Mouse (Mus musculus) embryonic facial prominence, embryonic 11.5 days (tissue): ENCODE data around the gene Exosc3. TPM values are rescaled to one million over a fixed set of nuclear protein-coding genes. Genes with fewer than 3 reads are reported as not detected.

Experiments
- ATAC-seq: fragments of 200-750 bp; cut with Nextera tagmentation; replicated peaks from 2 replicates; pipeline ENCODE4 v1.8.0; 2017; ENCODE audit warnings: low read depth; ENCODE audit not compliant: insufficient number of reproducible peaks, low FRiP score, low TSS enrichment
- DNase-seq: peaks from one replicate; pipeline ENCODE4 v3.0.0-alpha.2; 2015; ENCODE audit warnings: low spot score
- H3K27ac ChIP-seq: fragments of 300-500 bp; sonication (generic); replicated peaks from 2 replicates; pipeline ENCODE4 v1.5.1; 2014; ENCODE audit warnings: mild to moderate bottlenecking, low read depth, low read length, control low read depth
- H3K27me3 ChIP-seq: fragments of 300-500 bp; sonication (generic); 2 replicates; pipeline ENCODE4 v1.6.1; 2014; ENCODE audit warnings: mild to moderate bottlenecking, low read length, moderate library complexity, mixed read lengths; ENCODE audit not compliant: control insufficient read depth, insufficient read depth
- H3K36me3 ChIP-seq: fragments of 300-500 bp; sonication (generic); replicated peaks from 2 replicates; pipeline ENCODE4 v1.6.1; 2014; ENCODE audit warnings: low read depth, mild to moderate bottlenecking, low read length, moderate library complexity, mixed read lengths; ENCODE audit not compliant: control insufficient read depth, insufficient read depth
- H3K4me1 ChIP-seq: fragments of 300-500 bp; sonication (generic); 2 replicates; pipeline ENCODE4 v1.6.1; 2014; ENCODE audit warnings: low read length, mixed read lengths; ENCODE audit not compliant: control insufficient read depth, insufficient read depth
- H3K4me2 ChIP-seq: fragments of 300-500 bp; sonication (generic); 2 replicates; pipeline ENCODE4 v1.6.1; 2014; ENCODE audit warnings: low read depth, mild to moderate bottlenecking, control low read depth, low read length, moderate library complexity
- H3K4me3 ChIP-seq: fragments of 300-500 bp; sonication (generic); 2 replicates; pipeline ENCODE4 v1.5.1; 2014; ENCODE audit warnings: low read depth, low read length, control low read depth
- H3K9ac ChIP-seq: fragments of 300-500 bp; sonication (generic); replicated peaks from 2 replicates; pipeline ENCODE4 v1.6.1; 2014; ENCODE audit warnings: mild to moderate bottlenecking, control low read depth, low read length
- H3K9me3 ChIP-seq: fragments of 300-500 bp; sonication (generic); replicated peaks from 2 replicates; pipeline ENCODE4 v1.6.1; 2016; ENCODE audit warnings: mild to moderate bottlenecking, low read length, inconsistent platforms, mixed read lengths; ENCODE audit not compliant: control insufficient read depth
- WGBS: fragments of 180-500 bp; shearing (Covaris S2); extraction: QIAGEN DNeasy Blood & Tissue Kit; methylation state at CpG from one replicate; pipeline ENCODE4 v1.1.7; 2014; 5-methylcytosine and 5-hydroxymethylcytosine counted together
- polyA plus RNA-seq: library from polyadenylated mRNA; unstranded; fragments of >200 nt; fragmentation: Nextera tagmentation; extraction: Ambion mirVana; gene quantifications from 2 replicates; pipeline ENCODE4 v1.2.1, GENCODE M21; 2014

The Exosc3 gene
- polyA plus RNA-seq, 1 experiment from 2014 or later: 100 TPM

DNA sequence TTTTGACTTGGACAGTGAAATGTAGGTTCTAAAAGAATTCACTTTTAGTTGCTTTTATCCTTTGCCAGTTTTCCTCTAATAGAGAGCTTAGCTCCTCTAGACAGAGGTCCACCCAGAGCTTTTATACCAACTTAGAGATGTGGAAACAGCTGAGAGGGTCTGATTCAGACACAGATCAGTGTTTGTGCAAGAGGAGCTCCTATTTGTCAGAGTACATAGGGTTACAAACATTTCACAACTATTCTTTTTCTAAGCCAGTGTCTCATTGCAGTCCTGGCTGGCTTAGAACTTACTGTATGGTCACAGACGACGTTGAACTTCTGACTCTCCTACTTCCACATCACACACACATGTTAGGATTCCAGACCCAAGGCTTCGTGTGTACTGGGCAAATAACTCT is 14.1 kb upstream of the Exosc3 start:
- H3K4me3 ChIP-seq: no peak overlapping the region
- no peak overlapping the region for H3K4me2 ChIP-seq
- no peaks in the 10 kb centered on the region for H3K27me3 ChIP-seq
- WGBS: 92% methylated on average over 3 of the region's 3 CpGs
- no peaks in the 10 kb centered on the region for H3K36me3 ChIP-seq
- H3K9me3 ChIP-seq: no peaks in the 10 kb centered on the region
- H3K27ac ChIP-seq: no peak overlapping the region
- H3K9ac ChIP-seq: no peak overlapping the region
- H3K4me1 ChIP-seq: no peaks in the 10 kb centered on the region
- DNase-seq: no peak
- no peak for ATAC-seq

DNA sequence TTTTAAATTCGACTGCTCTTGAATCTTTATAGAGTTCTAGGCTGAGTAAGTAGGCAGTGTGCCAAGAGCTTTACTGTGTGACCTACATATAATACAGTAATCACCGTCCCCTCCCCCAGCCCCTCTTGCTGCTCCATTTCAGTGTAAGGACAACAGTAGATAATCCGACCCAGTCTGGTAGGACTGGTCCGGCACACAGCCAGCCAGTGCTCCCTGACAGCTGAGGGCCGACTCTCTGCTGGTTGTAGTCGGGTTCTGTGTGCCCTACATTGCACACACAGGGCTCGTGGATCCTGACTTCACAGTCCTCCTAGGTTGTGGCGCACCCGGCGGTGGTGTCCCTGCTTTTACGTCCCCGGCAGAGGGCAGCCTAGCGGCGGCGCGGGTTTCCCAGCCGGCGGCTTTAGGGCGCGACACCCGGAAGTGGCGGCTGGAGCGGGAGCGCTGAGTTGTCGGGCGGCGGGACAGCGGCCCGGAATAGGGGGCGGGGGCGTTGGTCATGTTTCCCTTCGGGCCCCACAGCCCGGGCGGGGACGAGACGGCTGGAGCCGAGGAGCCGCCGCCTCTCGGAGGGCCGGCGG is 773 bp downstream of the Exosc3 start, which contains the start of gene Dcaf10:
Dcaf10 (plus strand) TSS at position 433 of the 581 bp plus-strand sequence.
- H3K9me3 ChIP-seq: no peaks in the 10 kb centered on the region
- H3K9ac ChIP-seq: peak within 1 kb of the TSS; percentile 93
- no peaks in the 10 kb centered on the region for H3K4me1 ChIP-seq
- H3K4me2 ChIP-seq: peak within 1 kb of the TSS; percentile 86
- no peaks in the 10 kb centered on the region for H3K36me3 ChIP-seq
- peak within 1 kb of the TSS; percentile 89 for H3K27ac ChIP-seq
- ATAC-seq: peak; percentile 90
- WGBS: under 1% methylated on average over 41 of the region's 42 CpGs
- peak within 1 kb of the TSS; percentile 98 for H3K4me3 ChIP-seq
- DNase-seq: peak; percentile 93
- H3K27me3 ChIP-seq: no peaks in the 10 kb centered on the region

DNA sequence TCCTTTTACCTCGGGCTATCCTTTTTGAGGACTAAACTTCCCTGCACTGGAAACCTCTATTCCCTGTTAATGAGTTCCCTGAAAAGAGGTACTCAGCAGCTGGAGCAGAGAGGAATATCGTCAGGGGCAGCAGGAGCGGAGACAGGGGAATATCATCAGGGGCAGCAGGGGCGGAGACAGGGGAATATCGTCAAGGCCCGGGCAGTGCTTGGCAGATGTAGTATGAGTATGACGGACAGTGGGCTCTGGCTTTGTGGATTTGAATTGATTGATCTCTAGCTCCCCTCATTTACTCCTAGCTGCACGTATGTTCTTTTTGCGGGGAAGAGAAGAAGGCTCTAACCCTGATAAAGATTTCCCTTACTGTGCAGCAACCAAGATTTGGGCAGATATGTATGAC is 1.3 kb downstream of the Exosc3 start:
- no peaks in the 10 kb centered on the region for H3K36me3 ChIP-seq
- 58% methylated on average over 9 of the region's 9 CpGs for WGBS
- H3K9me3 ChIP-seq: no peaks in the 10 kb centered on the region
- no peak overlapping the region; the same call in 1 of the 2 replicates for H3K4me2 ChIP-seq
- no peaks in the 10 kb centered on the region for H3K4me1 ChIP-seq
- H3K4me3 ChIP-seq: no peak overlapping the region
- no peak for ATAC-seq
- no peak overlapping the region for H3K27ac ChIP-seq
- no peak for DNase-seq
- no peak overlapping the region; the same call in 1 of the 2 replicates for H3K9ac ChIP-seq
- H3K27me3 ChIP-seq: no peaks in the 10 kb centered on the region

GRCm38 (mm10) chr4:45332466-45332865 is 10.1 kb downstream of the Exosc3 start:
- H3K36me3 ChIP-seq: no peaks in the 10 kb centered on the region
- no peaks in the 10 kb centered on the region for H3K4me1 ChIP-seq
- no peak for DNase-seq
- H3K9ac ChIP-seq: no peak overlapping the region
- no peak for ATAC-seq
- H3K4me2 ChIP-seq: no peak overlapping the region
- H3K9me3 ChIP-seq: no peaks in the 10 kb centered on the region
- WGBS: 74% methylated on average over 3 of the region's 3 CpGs
- no peak overlapping the region for H3K27ac ChIP-seq
- H3K27me3 ChIP-seq: no peaks in the 10 kb centered on the region
- H3K4me3 ChIP-seq: no peak overlapping the region

GRCm38 (mm10) chr4:45331139-45331538 is 11.4 kb downstream of the Exosc3 start:
- Histone ChIP-seq H3K9ac (no peak overlapping the region), H3K4me1 (no peaks in the 10 kb centered on the region), H3K9me3 (no peaks in the 10 kb centered on the region), H3K4me3 (no peak overlapping the region), H3K36me3 (no peaks in the 10 kb centered on the region), H3K4me2 (no peak overlapping the region), H3K27me3 (no peaks in the 10 kb centered on the region), H3K27ac (no peak overlapping the region)
- WGBS: 86% methylated on average over 7 of the region's 7 CpGs
- ATAC-seq (no peak), DNase-seq (no peak)

DNA sequence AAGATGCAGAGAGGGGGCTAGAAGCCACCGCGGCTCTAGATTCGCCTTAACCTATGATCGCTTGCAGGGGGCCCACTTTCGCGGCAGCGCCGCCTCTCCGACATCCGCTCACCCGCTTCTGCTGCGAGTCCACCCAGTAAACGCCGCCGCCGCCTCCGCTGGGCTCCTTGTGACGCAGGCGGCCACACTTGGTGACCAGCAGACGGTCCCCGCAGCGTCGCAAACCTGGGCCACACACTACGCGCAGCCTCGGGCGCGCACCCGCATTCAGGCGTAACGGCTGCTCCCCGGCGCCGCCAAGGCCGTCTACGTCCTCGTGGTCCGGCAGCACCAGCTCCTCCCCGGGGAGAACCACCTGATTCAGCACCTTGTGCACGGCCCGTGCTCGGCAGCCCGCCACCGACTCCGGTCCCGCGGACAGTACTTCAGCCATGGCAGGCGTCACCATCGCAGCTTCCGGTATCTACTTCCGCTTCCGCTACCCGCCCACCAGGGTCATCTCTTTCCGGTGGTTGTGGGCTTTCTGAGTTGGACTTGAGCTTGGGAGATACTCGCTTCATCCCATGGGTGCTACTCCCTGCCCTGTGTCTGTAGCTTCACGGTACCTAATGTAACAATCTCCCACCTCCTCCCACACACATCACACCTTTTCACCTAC is 22.2 kb downstream of the Exosc3 start:
- ATAC-seq: peak; percentile 67
- no peaks in the 10 kb centered on the region for H3K27me3 ChIP-seq
- H3K4me1 ChIP-seq: no peaks in the 10 kb centered on the region
- H3K9me3 ChIP-seq: no peaks in the 10 kb centered on the region
- peak overlapping the region; percentile 95 for H3K4me3 ChIP-seq
- H3K36me3 ChIP-seq: no peaks in the 10 kb centered on the region; the same call in 1 of the 2 replicates
- peak overlapping the region; percentile 61 for H3K4me2 ChIP-seq
- under 1% methylated on average over 56 of the region's 56 CpGs for WGBS
- peak overlapping the region; percentile 90 for H3K9ac ChIP-seq
- DNase-seq: peak; percentile 88
- peak overlapping the region; percentile 65 for H3K27ac ChIP-seq

- no peak for DNase-seq
- no peak overlapping the region for H3K4me2 ChIP-seq
- H3K9ac ChIP-seq: no peak overlapping the region
- H3K4me3 ChIP-seq: no peak overlapping the region
- H3K9me3 ChIP-seq: no peaks in the 10 kb centered on the region
- WGBS: 89% methylated on average over 2 of the region's 2 CpGs
- no peaks in the 10 kb centered on the region for H3K27me3 ChIP-seq
- no peak for ATAC-seq
- peaks cover 4% of the 10 kb centered on the region for H3K36me3 ChIP-seq
- no peak overlapping the region for H3K27ac ChIP-seq
- no peaks in the 10 kb centered on the region for H3K4me1 ChIP-seq
These were observed 31.5 kb downstream of the Exosc3 start for GRCm38 (mm10) chr4:45311056-45311455.

DNA sequence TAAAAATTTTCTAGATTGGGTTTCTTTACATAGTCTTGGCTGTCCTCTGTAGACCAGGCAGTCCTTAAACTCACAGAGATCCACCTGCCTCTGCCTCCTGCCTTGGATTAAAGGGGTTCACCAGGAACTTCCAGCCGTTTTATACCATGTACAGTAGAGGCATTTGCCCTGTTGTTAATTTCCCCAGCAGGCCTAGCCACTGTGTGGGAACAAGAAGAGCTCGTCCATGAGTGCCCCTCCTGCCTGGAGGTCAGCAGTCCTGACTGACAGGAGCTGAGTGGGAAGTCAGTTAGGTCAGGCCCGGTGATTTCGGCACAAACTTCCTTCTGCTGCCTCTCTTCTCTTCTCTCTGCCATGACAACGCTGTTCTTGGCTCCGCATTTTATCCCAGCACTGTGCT is 33.9 kb downstream of the Exosc3 start:
- ATAC-seq: no peak
- no peak overlapping the region for H3K4me2 ChIP-seq
- no peaks in the 10 kb centered on the region for H3K27me3 ChIP-seq
- no peak overlapping the region for H3K9ac ChIP-seq
- H3K36me3 ChIP-seq: peaks cover 4% of the 10 kb centered on the region
- H3K4me3 ChIP-seq: no peak overlapping the region
- WGBS: 87% methylated on average over 6 of the region's 6 CpGs
- H3K4me1 ChIP-seq: no peaks in the 10 kb centered on the region
- H3K27ac ChIP-seq: no peak overlapping the region
- no peak for DNase-seq
- H3K9me3 ChIP-seq: no peaks in the 10 kb centered on the region
